Mouse (Mus musculus) layer of hippocampus, postnatal 10 days (tissue): ENCODE data around the gene Tmem95. TPM values are rescaled to one million over a fixed set of nuclear protein-coding genes. Genes with fewer than 3 reads are reported as not detected.
"Not testable (repeated sequence)": the region's sequence is repeated elsewhere in the genome, so short reads cannot be mapped to it uniquely, and the experiment has no call there.

Experiments used
- DNase-seq, 2 experiments: peaks; one replicate each; pipeline ENCODE4 v3.0.0; 2021; ENCODE audit warnings: low spot score in 2 of 2
- long read RNA-seq: library from polyadenylated mRNA; stranded (forward); transcript quantifications from one replicate; pipeline ENCODE4 v2.0.0, GENCODE M21; 2023
- total RNA-seq, 2 experiments: library from RNA; stranded (reverse); gene quantifications; 2 replicates each; pipeline ENCODE4 v1.2.3; 2021

The Tmem95 gene
- not detected for total RNA-seq
- long read RNA-seq = 0 reads

GRCm38 (mm10) chr11:69877878-69878277, at the start of gene Tmem95:
Gene Tmem95 (minus strand): TSS chr11:69878018.
- DNase-seq = no peak

- DNase-seq = no peak
Observed at GRCm38 (mm10) chr11:69927501-69927900, 49.7 kb upstream of the Tmem95 start.

GRCm38 (mm10) chr11:69922796-69923195, 45.0 kb upstream of the Tmem95 start:
- DNase-seq = no peak

DNA sequence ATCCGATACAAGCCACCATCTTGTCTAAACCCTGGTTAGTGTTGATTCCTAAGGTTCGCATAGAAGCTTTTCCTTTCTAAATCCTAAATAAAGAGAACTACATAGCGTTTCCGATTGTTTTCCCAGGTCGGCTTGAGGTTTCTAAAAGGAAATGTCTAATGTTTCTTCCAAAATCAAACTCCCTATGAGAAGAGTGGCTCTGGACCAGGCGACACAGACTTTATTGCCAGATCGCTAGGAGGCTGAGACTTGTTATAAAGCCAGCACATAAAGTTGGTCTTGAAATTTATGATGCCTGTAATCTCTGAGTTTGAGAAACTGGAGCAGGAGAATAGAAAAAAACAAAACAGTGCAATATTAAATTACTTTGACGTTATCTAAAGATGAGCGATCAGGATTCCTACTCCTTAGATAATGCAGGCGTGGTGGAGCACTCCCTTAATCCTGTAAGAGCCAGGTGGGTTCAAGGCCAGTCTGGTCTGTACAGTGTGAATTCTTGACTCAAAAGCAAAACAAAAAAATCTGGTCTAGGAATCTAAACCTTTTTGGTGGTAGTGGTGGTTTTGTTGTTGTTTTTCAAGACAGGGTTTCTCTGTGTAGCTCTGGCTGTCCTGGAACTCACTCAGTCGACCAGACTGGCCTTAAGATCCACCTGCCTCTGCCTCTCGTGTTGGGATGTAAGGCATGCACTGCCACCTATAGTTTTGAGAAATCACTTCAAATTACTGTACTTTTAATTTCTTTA, 44.4 kb upstream of the Tmem95 start:
- DNase-seq = no peak

DNA sequence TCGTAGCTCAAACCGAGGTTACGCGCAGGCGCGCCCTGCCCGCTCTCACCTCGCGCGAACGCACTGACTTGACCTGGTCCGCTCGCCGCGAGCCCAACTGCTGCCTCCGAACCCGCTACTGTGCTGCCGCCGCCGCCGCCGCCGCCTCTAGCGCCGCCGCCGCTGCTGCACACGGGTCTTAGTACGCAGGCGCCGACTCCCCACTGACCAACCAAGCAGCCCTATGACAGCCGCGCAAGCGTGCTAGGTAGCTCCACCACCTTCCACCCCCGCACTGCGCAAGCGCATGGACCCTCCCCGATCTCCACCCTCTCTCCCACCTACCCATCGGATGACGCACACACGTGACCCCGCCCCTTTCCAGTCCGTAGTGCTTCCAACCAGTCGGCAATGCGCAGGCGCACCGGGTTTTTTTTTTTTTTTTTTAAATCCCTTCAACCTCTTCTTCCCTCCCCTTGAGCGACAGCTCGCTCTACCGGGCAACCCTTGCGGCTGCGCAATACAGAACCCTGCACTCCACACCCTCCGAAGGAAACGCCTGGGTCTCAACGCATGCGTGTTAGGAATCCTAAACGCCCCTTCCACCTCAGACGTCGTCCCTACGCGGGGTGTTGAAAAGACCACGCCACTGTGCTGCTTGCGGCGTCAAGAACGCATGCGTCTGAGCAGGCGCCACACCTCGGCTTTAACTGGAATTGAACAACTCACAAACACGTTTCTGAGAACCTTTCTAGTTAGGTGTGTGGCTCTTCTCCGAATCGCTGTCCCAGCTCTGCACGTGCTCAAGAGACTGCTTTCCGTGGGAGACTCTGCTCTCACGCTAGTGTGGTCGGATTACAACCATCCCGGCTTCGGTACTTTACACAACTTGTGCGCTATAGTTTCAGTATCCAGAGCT, 43.5 kb upstream of the Tmem95 start, which contains the start of gene Eif5a:
Gene Eif5a, minus strand, starts transcription at position 845 of the 898 bp plus-strand sequence.
- peak; percentile 100 for DNase-seq

- DNase-seq = peak; percentile 39 to 62
Observed at GRCm38 (mm10) chr11:69920266-69921031, 42.6 kb upstream of the Tmem95 start.

DNA sequence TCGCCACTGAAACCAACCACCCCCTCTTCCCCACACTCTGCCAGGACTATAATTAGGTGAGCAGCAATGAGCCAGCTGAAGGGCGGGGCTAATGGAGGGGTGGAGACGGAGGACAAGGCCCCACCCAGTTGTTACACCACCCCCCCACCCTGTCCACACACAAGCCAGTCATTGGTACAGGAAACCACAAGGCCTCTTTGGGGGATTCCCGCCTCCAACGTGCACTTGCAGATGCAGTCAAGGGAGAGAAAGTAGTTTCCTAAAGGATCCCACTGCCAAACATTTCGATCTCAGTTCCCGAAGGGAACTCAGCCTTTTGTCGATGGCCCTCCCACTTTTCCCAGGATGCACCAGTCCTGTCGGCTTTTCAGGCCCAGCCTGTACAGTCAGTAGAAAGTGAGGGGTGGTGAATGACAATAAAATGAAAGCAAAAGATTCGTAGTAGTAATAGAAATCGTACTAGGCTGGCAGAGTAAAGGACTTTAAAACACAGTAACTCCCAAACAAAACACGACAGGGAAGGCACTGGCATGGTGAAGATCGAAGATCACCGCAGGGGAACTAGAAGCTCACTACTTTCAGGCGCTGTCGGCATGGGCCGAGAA, 41.9 kb upstream of the Tmem95 start:
- DNase-seq = peak; percentile 51 to 61

DNA sequence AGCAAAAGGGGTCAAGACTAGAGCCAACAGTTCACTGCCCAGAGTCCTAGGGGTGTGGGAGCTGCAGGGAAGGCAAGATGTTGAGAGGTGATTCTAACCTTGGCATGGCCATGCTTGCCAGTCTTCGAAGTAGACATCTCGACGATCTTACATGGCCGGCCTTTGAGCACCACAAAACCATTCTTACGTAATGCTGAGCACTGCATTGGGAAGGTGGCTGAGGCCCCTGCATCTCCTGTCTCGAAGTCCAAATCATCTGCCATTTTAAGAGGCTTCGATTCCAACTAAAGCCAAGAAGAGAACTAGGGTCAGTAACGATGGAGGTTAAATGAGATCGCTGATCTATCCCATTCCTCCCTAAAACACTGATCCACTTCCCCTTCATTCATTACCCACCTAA, 41.2 kb upstream of the Tmem95 start:
- DNase-seq = no peak

GRCm38 (mm10) chr11:69918118-69918517, 40.3 kb upstream of the Tmem95 start:
- no peak for DNase-seq

- no peak for DNase-seq
Observed at GRCm38 (mm10) chr11:69917379-69917948, 39.6 kb upstream of the Tmem95 start.

DNA sequence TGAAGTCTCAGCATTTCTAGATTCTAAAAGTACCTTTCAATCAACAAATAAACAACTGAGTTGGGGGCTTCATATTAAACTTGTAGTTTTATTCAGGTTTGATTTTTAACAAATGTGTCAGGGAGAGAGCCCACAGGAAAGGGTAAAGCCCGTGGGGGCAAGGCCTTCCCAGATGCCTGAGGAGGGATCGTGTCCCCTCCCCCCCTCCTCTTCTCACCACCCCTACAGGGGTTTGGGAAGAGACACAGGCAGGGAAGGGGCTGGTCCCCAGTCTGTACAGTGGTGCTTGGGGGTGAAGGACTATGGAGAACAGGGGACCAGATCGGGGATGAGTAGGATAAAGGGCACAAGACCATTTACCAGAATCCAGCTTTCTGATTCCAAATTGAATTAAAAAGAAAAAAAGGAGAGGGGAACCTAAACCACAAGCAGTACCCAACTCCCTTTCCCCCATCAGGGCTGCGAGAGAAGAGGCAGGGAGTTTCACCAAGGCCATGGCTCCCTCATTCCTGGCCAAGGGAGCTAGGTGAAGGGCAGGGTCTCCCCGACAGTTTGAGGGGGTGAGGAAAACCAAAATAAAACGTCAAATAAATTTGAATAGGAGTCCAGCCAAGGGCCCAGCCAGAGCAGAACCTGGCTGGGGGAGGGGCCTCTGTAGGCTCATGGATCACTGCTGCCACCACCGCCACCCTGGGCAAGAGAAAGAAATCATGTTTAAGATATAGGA, 39.0 kb upstream of the Tmem95 start:
- not testable (repeated sequence) for DNase-seq

DNA sequence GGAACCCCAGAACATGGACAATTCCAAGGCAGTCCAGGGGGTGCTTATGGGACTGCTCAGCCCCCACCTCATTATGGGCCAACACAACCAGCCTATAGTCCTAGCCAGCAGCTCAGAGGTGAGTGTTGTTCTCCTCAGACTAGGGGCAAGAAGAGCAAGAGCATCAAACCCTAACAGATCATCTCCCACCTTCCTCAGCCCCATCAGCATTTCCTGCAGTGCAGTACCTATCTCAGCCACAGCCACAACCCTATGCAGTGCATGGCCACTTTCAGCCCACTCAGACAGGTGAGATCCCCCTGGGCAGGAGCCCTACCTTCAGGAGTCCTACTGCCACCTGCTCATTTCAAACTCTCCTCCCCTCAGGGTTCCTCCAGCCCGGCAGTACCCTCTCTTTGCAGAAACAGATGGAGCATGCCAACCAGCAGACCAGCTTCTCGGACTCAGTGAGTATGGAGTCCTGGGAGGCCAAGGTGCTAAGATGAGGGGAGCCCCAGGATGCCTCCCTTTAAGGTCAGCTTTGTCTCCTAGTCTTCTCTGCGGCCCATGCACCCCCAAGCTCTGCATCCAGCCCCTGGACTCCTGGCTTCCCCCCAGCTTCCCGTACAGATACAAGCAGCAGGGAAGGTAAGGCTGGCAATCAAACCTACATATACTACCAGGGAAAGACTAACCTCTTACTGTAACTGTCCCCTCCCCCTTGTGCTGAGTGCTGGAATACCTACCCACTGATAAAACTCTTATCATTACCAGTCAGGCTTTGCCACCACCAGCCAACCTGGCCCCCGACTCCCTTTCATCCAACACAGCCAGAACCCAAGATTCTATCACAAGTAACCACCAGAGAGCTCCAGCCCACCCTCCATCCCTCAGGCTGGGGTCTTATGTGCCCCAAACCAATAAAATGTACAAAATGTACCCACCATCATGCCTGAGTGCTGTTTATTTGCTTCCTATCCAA, 38.1 kb upstream of the Tmem95 start:
- no peak for DNase-seq

DNA sequence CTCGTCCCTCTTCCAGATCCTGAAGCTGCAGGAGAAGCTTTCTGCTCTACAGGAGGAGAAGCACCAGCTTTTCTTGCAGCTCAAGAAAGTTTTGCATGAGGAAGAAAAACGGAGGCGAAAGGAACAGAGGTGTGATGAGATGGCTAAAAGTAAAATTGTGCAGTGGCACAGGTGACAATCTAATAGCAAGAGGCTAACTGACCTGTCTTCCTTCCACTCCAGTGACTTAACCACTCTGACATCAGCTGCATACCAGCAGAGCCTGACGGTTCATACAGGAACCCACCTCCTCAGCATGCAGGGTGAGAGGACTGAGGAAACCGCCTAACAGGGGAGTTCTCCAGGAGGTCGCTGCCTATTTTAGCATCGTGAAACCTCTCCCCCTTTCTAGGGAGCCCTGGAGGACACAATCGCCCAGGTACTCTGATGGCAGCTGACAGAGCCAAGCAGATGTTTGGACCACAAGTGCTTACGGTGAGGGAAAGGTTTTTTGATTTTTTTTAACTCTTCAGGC, 37.2 kb upstream of the Tmem95 start:
- DNase-seq = no peak

- no peak for DNase-seq
Observed at GRCm38 (mm10) chr11:69914372-69914764, 36.5 kb upstream of the Tmem95 start.

GRCm38 (mm10) chr11:69913554-69914371, 35.9 kb upstream of the Tmem95 start, which contains the start of gene Gps2:
Gene Gps2 (plus strand): TSS chr11:69913888.
- DNase-seq = peak; percentile 91 to 92

- no peak for DNase-seq
Observed at GRCm38 (mm10) chr11:69912716-69913530, 35.1 kb upstream of the Tmem95 start.

- DNase-seq = no peak
Observed at GRCm38 (mm10) chr11:69911701-69912100, 33.9 kb upstream of the Tmem95 start.
